Mouse (Mus musculus): ENCODE data around the gene Lif.

GRCm38 (mm10) chr11:4261969-4262368 lies 4.6 kb downstream of the Lif start:
- TF ChIP-seq CTCF (IDR thresholded peaks at IDR 0.05; ENCODE audit: low read depth, low read length) = no peak
- TF ChIP-seq POLR2A (IDR thresholded peaks at IDR 0.05; ENCODE audit: insufficient read depth, low read length) = no peak
- no peak for TF ChIP-seq EP300 (IDR thresholded peaks at IDR 0.05; ENCODE audit: insufficient read depth, low read depth, low read length)

Measured in ES-Bruce4 (cell line).